Mouse (Mus musculus) heart, adult 9 months (tissue): Measurements from ENCODE around the gene Rab20.
A peak's percentile ranks its signal among the peaks of the same experiment; 100 is the strongest.

ENCODE experiments used
- DNase-seq, 2 experiments: peaks; one replicate each; pipeline ENCODE4 v3.0.0; 2022; ENCODE audit warnings: low spot score in 2 of 2

Rab20 gene

GRCm38 (mm10) chr8:11405722-11406481 is 72.6 kb downstream of the Rab20 start:
- DNase-seq = peak; percentile 80 to 86

GRCm38 (mm10) chr8:11404614-11405013 is 73.9 kb downstream of the Rab20 start:
- no peak for DNase-seq

- DNase-seq = no peak
Measured at GRCm38 (mm10) chr8:11403813-11404212, 74.7 kb downstream of the Rab20 start.
